Mouse (Mus musculus): ENCODE results near the gene Myadm.
A peak's percentile ranks its signal among the peaks of the same experiment; 100 is the strongest.

- TF ChIP-seq CTCF (IDR thresholded peaks at IDR 0.05; ENCODE audit: low read depth) (peak; percentile 77), EP300 (IDR thresholded peaks at IDR 0.05; ENCODE audit: low read depth) (no peak)
These were observed 26.1 kb upstream of the Myadm start for GRCm38 (mm10) chr7:3262789-3263188.

All from liver, embryonic 14.5 days (tissue).